Mouse (Mus musculus) stomach, embryonic 15.5 days (tissue): ENCODE results near the gene Cacna2d4. TPM values are rescaled to one million over a fixed set of nuclear protein-coding genes. Genes with fewer than 3 reads are reported as not detected.

Experiments
- ATAC-seq: fragments of 200-750 bp; cut with Nextera tagmentation; 2 replicates; pipeline ENCODE4 v1.8.0; 2017; ENCODE audit warnings: low read depth, moderate number of reproducible peaks, moderate TSS enrichment; ENCODE audit not compliant: insufficient read depth, low FRiP score
- H3K27ac ChIP-seq: fragments of 300-500 bp; sonication (generic); 2 replicates; pipeline ENCODE4 v1.5.1; 2015; ENCODE audit warnings: mild to moderate bottlenecking, inconsistent platforms
- H3K27me3 ChIP-seq: fragments of 300-500 bp; sonication (generic); replicated peaks from 2 replicates; pipeline ENCODE4 v1.6.1; 2015; ENCODE audit warnings: inconsistent platforms
- H3K36me3 ChIP-seq: fragments of 300-500 bp; sonication (generic); 2 replicates; pipeline ENCODE4 v1.6.1; 2015; ENCODE audit warnings: inconsistent platforms
- H3K4me1 ChIP-seq: fragments of 300-500 bp; sonication (generic); 2 replicates; pipeline ENCODE4 v1.6.1; 2015; ENCODE audit warnings: inconsistent platforms
- H3K4me2 ChIP-seq: fragments of 300-500 bp; sonication (generic); 2 replicates; pipeline ENCODE4 v1.6.1; 2015; ENCODE audit warnings: mild to moderate bottlenecking, inconsistent platforms
- H3K4me3 ChIP-seq: fragments of 300-500 bp; sonication (generic); replicated peaks from 2 replicates; pipeline ENCODE4 v1.5.1; 2015; ENCODE audit warnings: inconsistent platforms
- H3K9ac ChIP-seq: fragments of 300-500 bp; sonication (generic); 2 replicates; pipeline ENCODE4 v1.6.1; 2015; ENCODE audit warnings: inconsistent platforms
- H3K9me3 ChIP-seq: fragments of 300-500 bp; sonication (generic); 2 replicates; pipeline ENCODE4 v1.6.1; 2016; ENCODE audit warnings: inconsistent platforms
- WGBS: fragments of 180-500 bp; shearing (Covaris S2); methylation state at CpG from one replicate; pipeline ENCODE4 v1.1.7; 2015; 5-methylcytosine and 5-hydroxymethylcytosine counted together
- polyA plus RNA-seq: library from polyadenylated mRNA; unstranded; fragments of >200 nt; fragmentation: Nextera tagmentation; extraction: Ambion mirVana; gene quantifications from 2 replicates; pipeline ENCODE4 v1.2.1, GENCODE M21; 2015

Gene Cacna2d4
- polyA plus RNA-seq, 1 experiment from 2014 or later: 0.12 TPM

- no peak overlapping the region for H3K4me3 ChIP-seq
- no peaks in the 10 kb centered on the region for H3K4me1 ChIP-seq
- no peaks in the 10 kb centered on the region for H3K27me3 ChIP-seq
- H3K9ac ChIP-seq: no peak overlapping the region
- no peak overlapping the region for H3K4me2 ChIP-seq
- H3K27ac ChIP-seq: no peak overlapping the region
- WGBS: 92% methylated on average over 3 of the region's 3 CpGs
- no peaks in the 10 kb centered on the region for H3K36me3 ChIP-seq
- no peaks in the 10 kb centered on the region for H3K9me3 ChIP-seq
- no peak for ATAC-seq
Measured at GRCm38 (mm10) chr6:119400649-119401048, 164.3 kb downstream of the Cacna2d4 start.

- Histone ChIP-seq H3K36me3 (no peaks in the 10 kb centered on the region), H3K4me1 (no peaks in the 10 kb centered on the region), H3K27me3 (no peaks in the 10 kb centered on the region), H3K4me3 (no peak overlapping the region), H3K9ac (no peak overlapping the region), H3K4me2 (no peak overlapping the region), H3K27ac (no peak overlapping the region), H3K9me3 (no peaks in the 10 kb centered on the region)
- 79% methylated on average over 8 of the region's 8 CpGs for WGBS
- ATAC-seq: no peak
Measured at GRCm38 (mm10) chr6:119401545-119402304, 165.4 kb downstream of the Cacna2d4 start.

Other genes with a start within 250 kb of the Cacna2d4 start
- 7.4 and 7.6 TPM in 2 replicates for gene Dcp1b, start 61.3 kb upstream of the Cacna2d4 start, polyA plus RNA-seq
- 4.0 and 5.2 TPM in 2 replicates for gene Cacna1c, start 40.1 kb upstream of the Cacna2d4 start, polyA plus RNA-seq
- gene Lrtm2, start 94.2 kb downstream of the Cacna2d4 start, polyA plus RNA-seq: 0.36 and 0.79 TPM in 2 replicates
- gene Adipor2, start 181.2 kb downstream of the Cacna2d4 start, polyA plus RNA-seq: 53.9 and 58.7 TPM in 2 replicates
- 4.3 and 4.8 TPM in 2 replicates for gene Fbxl14, start 243.1 kb downstream of the Cacna2d4 start, polyA plus RNA-seq